Mouse (Mus musculus) hindbrain, embryonic 13.5 days (tissue): ENCODE data around the gene Sh2d6. TPM values are rescaled to one million over a fixed set of nuclear protein-coding genes. Genes with fewer than 3 reads are reported as not detected.

ENCODE experiments used
- ATAC-seq: fragments of 200-750 bp; cut with Nextera tagmentation; 2 replicates; pipeline ENCODE4 v1.8.0; 2017; ENCODE audit warnings: moderate TSS enrichment; ENCODE audit not compliant: low FRiP score
- H3K27ac ChIP-seq: fragments of 300-500 bp; sonication (generic); 2 replicates; pipeline ENCODE4 v1.5.1; 2015; ENCODE audit warnings: inconsistent platforms, mild to moderate bottlenecking, moderate library complexity
- H3K27me3 ChIP-seq: fragments of 300-500 bp; sonication (generic); 2 replicates; pipeline ENCODE4 v1.6.1; 2015; ENCODE audit warnings: mild to moderate bottlenecking, inconsistent platforms
- H3K36me3 ChIP-seq: fragments of 300-500 bp; sonication (generic); 2 replicates; pipeline ENCODE4 v1.6.1; 2015; ENCODE audit warnings: mild to moderate bottlenecking, inconsistent platforms
- H3K4me1 ChIP-seq: fragments of 300-500 bp; sonication (generic); replicated peaks from 2 replicates; pipeline ENCODE4 v1.6.1; 2015; ENCODE audit warnings: inconsistent platforms
- H3K4me2 ChIP-seq: fragments of 300-500 bp; sonication (generic); 2 replicates; pipeline ENCODE4 v1.6.1; 2015; ENCODE audit warnings: inconsistent platforms, mild to moderate bottlenecking, moderate library complexity
- H3K4me3 ChIP-seq: fragments of 300-500 bp; sonication (generic); 2 replicates; pipeline ENCODE4 v1.5.1; 2015; ENCODE audit warnings: mild to moderate bottlenecking, inconsistent platforms
- H3K9ac ChIP-seq: fragments of 300-500 bp; sonication (generic); 2 replicates; pipeline ENCODE4 v1.6.1; 2015; ENCODE audit warnings: mild to moderate bottlenecking, inconsistent platforms
- H3K9me3 ChIP-seq: fragments of 300-500 bp; sonication (generic); 2 replicates; pipeline ENCODE4 v1.6.1; 2016; ENCODE audit warnings: inconsistent platforms
- WGBS: fragments of 180-500 bp; shearing (Covaris S2); methylation state at CpG from one replicate; pipeline ENCODE4 v1.1.7; 2015; 5-methylcytosine and 5-hydroxymethylcytosine counted together
- polyA plus RNA-seq: library from polyadenylated mRNA; unstranded; fragments of >200 nt; fragmentation: Nextera tagmentation; extraction: Ambion mirVana; gene quantifications from 2 replicates; pipeline ENCODE4 v1.2.1, GENCODE M21; 2015

The Sh2d6 gene
- polyA plus RNA-seq, 1 experiment from 2014 or later = 1.0 TPM

DNA sequence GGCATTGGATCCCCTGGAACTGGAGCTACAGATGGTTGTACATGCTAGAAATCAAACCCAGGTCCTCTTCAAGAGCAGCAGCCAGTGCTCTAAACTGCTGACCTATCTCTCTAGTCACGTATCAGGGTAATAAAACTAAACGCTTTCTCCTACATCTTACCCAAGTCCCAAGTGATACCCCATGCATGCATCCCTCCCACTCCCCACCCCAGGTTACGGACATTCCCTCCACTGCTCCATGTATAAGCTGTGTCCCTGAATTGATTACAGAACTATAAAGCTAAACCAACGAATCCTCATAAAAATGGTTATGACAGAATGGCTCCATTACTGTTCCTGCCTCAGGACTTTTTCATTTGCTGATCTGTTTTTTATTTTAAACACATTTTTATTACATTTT is 55.3 kb downstream of the Sh2d6 start:
- ATAC-seq = no peak
- H3K9me3 ChIP-seq = no peaks in the 10 kb centered on the region
- no peak overlapping the region for H3K27ac ChIP-seq
- H3K4me1 ChIP-seq = no peaks in the 10 kb centered on the region
- no peaks in the 10 kb centered on the region for H3K36me3 ChIP-seq
- H3K9ac ChIP-seq = no peak overlapping the region
- H3K4me3 ChIP-seq = no peak overlapping the region
- H3K4me2 ChIP-seq = no peak overlapping the region
- H3K27me3 ChIP-seq = 0 out of 2 replicates have a peak, but pooled peaks cover 2% of the 10 kb centered on the region
- 83% methylated on average over 4 of the region's 4 CpGs for WGBS

- Histone ChIP-seq H3K27ac (no peak overlapping the region), H3K9me3 (no peaks in the 10 kb centered on the region), H3K4me3 (no peak overlapping the region), H3K36me3 (no peaks in the 10 kb centered on the region), H3K9ac (no peak overlapping the region), H3K4me1 (no peaks in the 10 kb centered on the region), H3K27me3 (0 out of 2 replicates have a peak, but pooled peaks cover 2% of the 10 kb centered on the region), H3K4me2 (no peak overlapping the region)
- WGBS = 77% methylated on average over 8 of the region's 8 CpGs
- no peak for ATAC-seq
Observed at GRCm38 (mm10) chr6:72465361-72466157, 55.9 kb downstream of the Sh2d6 start.

Other genes starting within 250 kb of the Sh2d6 start
- 0.40 TPM in 1 of 2 replicates, not detected in the other for gene Sftpb, start 217.1 kb downstream of the Sh2d6 start, polyA plus RNA-seq
- gene Usp39, start 176.5 kb downstream of the Sh2d6 start, polyA plus RNA-seq = 46.0 and 46.7 TPM in 2 replicates
- gene 0610030E20Rik, start 174.4 kb downstream of the Sh2d6 start, polyA plus RNA-seq = 20.6 and 21.1 TPM in 2 replicates
- gene Tmem150a, start 166.3 kb downstream of the Sh2d6 start, polyA plus RNA-seq = 14.4 and 16.0 TPM in 2 replicates
- gene Rnf181, start 154.8 kb downstream of the Sh2d6 start, polyA plus RNA-seq = 141 and 147 TPM in 2 replicates
- gene Vamp5, start 141.2 kb downstream of the Sh2d6 start, polyA plus RNA-seq = 18.8 and 20.8 TPM in 2 replicates
- 25.9 and 29.4 TPM in 2 replicates for gene Vamp8, start 131.0 kb downstream of the Sh2d6 start, polyA plus RNA-seq
- gene Ggcx, start 107.4 kb downstream of the Sh2d6 start, polyA plus RNA-seq = 15.3 and 19.4 TPM in 2 replicates
- gene Mat2a, start 82.1 kb downstream of the Sh2d6 start, polyA plus RNA-seq = 388 and 410 TPM in 2 replicates
- gene Capg, start 22.7 kb upstream of the Sh2d6 start, polyA plus RNA-seq = 9.2 and 10.2 TPM in 2 replicates
- 15.3 and 15.5 TPM in 2 replicates for gene Elmod3, start 76.7 kb upstream of the Sh2d6 start, polyA plus RNA-seq
- 4.8 and 5.9 TPM in 2 replicates for gene Retsat, start 76.8 kb upstream of the Sh2d6 start, polyA plus RNA-seq
- 37.1 and 38.1 TPM in 2 replicates for gene Tgoln1, start 95.3 kb upstream of the Sh2d6 start, polyA plus RNA-seq